Mouse (Mus musculus) intestine, embryonic 16.5 days (tissue): ENCODE measurements around the gene Gm49387. TPM values are rescaled to one million over a fixed set of nuclear protein-coding genes. Genes with fewer than 3 reads are reported as not detected.

Experiments
- ATAC-seq: fragments of 200-750 bp; cut with Nextera tagmentation; 2 replicates; pipeline ENCODE4 v1.8.0; 2017; ENCODE audit warnings: moderate TSS enrichment, moderate library complexity
- H3K27ac ChIP-seq: fragments of 300-500 bp; sonication (generic); 2 replicates; pipeline ENCODE4 v1.5.1; 2014; ENCODE audit warnings: mild to moderate bottlenecking, low read length
- H3K27me3 ChIP-seq: fragments of 300-500 bp; sonication (generic); replicated peaks from 2 replicates; pipeline ENCODE4 v1.6.1; 2014; ENCODE audit warnings: low read length, control low read depth, mixed read lengths; ENCODE audit not compliant: control insufficient read depth, insufficient read depth
- H3K36me3 ChIP-seq: fragments of 300-500 bp; sonication (generic); 2 replicates; pipeline ENCODE4 v1.6.1; 2014; ENCODE audit warnings: low read length, control low read depth; ENCODE audit not compliant: control insufficient read depth, insufficient read depth
- H3K4me1 ChIP-seq: fragments of 300-500 bp; sonication (generic); 2 replicates; pipeline ENCODE4 v1.6.1; 2014; ENCODE audit warnings: low read length, control low read depth, mixed read lengths; ENCODE audit not compliant: control insufficient read depth, insufficient read depth
- H3K4me2 ChIP-seq: fragments of 300-500 bp; sonication (generic); 2 replicates; pipeline ENCODE4 v1.6.1; 2014; ENCODE audit warnings: low read depth, low read length, control low read depth
- H3K4me3 ChIP-seq: fragments of 300-500 bp; sonication (generic); 2 replicates; pipeline ENCODE4 v1.5.1; 2014; ENCODE audit warnings: mild to moderate bottlenecking, low read length
- H3K9ac ChIP-seq: fragments of 300-500 bp; sonication (generic); 2 replicates; pipeline ENCODE4 v1.6.1; 2014; ENCODE audit warnings: low read depth, low read length
- H3K9me3 ChIP-seq: fragments of 300-500 bp; sonication (generic); 2 replicates; pipeline ENCODE4 v1.6.1; 2016; ENCODE audit warnings: low read length, control low read depth; ENCODE audit not compliant: control insufficient read depth
- WGBS: fragments of 180-500 bp; shearing (Covaris S2); extraction: QIAGEN DNeasy Blood & Tissue Kit; methylation state at CpG from one replicate; pipeline ENCODE4 v1.1.7; 2014; 5-methylcytosine and 5-hydroxymethylcytosine counted together
- polyA plus RNA-seq: library from polyadenylated mRNA; unstranded; fragments of >200 nt; fragmentation: Nextera tagmentation; extraction: Ambion mirVana; gene quantifications from 2 replicates; pipeline ENCODE4 v1.2.1, GENCODE M21; 2015

The Gm49387 gene
- polyA plus RNA-seq, 1 experiment from 2014 or later = 4.3 TPM

DNA sequence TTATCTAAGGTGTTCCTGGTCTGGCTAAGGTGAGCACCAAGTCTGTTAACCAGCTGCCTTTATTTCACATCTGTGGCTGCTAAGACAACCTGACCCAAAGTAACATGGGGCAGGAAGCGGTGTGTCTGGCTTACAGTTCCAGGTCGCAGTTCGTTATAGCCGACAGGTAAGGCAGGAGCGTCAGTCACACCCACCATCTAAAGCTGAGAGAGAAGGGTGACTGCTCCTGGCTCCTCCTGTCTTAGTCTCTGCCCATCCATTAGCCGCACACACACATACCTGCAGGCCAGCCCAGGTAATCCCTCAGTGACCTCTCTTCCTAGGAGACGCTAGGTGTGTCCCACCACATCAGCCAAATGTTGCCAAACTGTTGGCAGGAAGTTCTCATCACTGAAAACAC is 15.7 kb upstream of the Gm49387 start:
- H3K27ac ChIP-seq = no peak overlapping the region
- H3K27me3 ChIP-seq = no peaks in the 10 kb centered on the region
- H3K4me1 ChIP-seq = peaks cover 24% of the 10 kb centered on the region
- no peak for ATAC-seq
- WGBS = 74% methylated on average over 7 of the region's 7 CpGs
- H3K36me3 ChIP-seq = no peaks in the 10 kb centered on the region
- H3K4me3 ChIP-seq = no peak overlapping the region
- no peaks in the 10 kb centered on the region for H3K9me3 ChIP-seq
- no peak overlapping the region for H3K9ac ChIP-seq
- H3K4me2 ChIP-seq = no peak overlapping the region

DNA sequence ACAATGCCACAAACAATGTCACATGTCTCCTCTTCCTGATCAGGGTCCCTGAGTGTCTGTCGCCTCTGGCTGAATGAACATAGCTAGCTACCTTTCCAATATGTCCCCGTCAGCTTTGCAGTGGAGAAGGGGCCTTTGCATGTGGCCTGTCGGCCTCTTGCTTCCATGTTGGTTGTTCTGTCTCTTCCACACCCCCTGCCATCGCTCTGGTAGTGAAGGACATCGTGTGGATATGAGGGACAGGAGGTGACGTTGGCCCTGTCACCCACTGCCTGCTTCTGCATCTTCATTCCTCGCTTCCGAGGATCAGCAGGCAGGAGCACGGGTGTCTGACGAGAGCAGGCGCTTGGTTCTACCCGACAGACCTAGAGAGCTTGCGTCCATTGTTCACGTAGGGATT is 14.7 kb upstream of the Gm49387 start:
- Histone ChIP-seq H3K4me1 (peaks cover 19% of the 10 kb centered on the region), H3K36me3 (no peaks in the 10 kb centered on the region), H3K4me3 (no peak overlapping the region), H3K9ac (no peak overlapping the region), H3K27me3 (no peaks in the 10 kb centered on the region), H3K27ac (no peak overlapping the region), H3K4me2 (no peak overlapping the region), H3K9me3 (no peaks in the 10 kb centered on the region)
- no peak for ATAC-seq
- 84% methylated on average over 14 of the region's 14 CpGs for WGBS

DNA sequence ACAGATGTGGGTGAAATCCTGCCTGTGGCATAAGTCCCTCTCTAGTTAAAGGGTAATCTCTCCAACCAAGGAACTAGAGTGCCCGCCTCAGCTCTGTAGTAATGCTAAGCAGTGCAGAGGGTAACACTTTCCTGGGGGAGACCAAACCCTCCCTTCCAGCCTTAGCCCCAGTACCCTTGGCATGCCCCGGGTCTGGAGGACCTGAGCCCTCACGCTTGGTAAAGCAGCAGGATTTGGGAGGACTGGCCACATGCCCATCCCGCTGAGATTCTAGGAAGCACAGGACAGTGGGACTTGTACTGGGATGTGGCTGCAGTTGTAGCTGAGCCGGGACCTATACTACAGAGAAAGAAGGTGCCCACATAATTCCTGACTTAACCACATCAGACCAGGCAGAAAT is 14.1 kb upstream of the Gm49387 start:
- no peak for ATAC-seq
- 86% methylated on average over 5 of the region's 5 CpGs for WGBS
- no peaks in the 10 kb centered on the region for H3K9me3 ChIP-seq

DNA sequence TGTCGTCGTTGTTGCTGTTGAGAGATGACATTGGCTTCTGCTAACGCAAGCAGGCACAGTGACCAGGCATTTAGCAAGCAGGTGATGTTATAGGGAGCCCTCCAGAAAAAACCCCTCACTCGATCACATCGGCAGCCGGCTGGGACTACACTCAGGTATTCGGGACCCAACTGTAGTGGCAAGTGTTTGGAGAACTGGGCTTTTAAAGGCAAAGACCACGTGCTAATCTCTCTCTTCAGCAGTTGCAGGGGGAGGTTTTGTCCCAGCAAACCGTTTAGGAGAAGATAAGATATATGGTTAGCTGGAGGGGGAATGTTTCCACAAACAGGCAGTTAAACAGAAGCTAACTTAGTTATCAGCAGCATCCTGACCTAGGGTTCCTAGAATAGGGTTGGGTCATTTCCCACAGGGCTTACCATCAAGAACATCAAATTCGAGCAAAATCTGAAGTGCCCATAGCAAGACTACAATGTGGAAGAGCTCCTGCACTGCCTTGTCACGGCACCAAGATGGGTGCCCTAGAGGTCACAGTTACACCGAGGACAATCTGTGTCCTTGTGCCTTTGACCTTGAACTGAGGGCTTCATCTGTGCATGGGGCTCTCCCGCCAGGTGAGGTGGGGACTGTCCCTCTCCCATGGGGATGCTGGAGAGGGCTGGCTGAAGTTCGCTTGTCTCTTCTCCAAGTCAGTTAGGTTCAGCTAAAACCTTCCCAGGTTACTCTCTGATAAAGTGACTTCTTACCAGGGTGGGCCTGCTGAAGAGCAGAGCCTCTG is 12.6 kb upstream of the Gm49387 start:
- no peak overlapping the region for H3K9ac ChIP-seq
- H3K4me3 ChIP-seq = no peak overlapping the region
- H3K4me1 ChIP-seq = peaks cover 8% of the 10 kb centered on the region; the same call in 1 of the 2 replicates
- H3K9me3 ChIP-seq = no peaks in the 10 kb centered on the region
- no peak overlapping the region for H3K4me2 ChIP-seq
- no peak for ATAC-seq
- no peak overlapping the region for H3K27ac ChIP-seq
- 75% methylated on average over 14 of the region's 14 CpGs for WGBS
- H3K27me3 ChIP-seq = no peaks in the 10 kb centered on the region
- H3K36me3 ChIP-seq = no peaks in the 10 kb centered on the region

More for the DNA sequence above, 14.1 kb upstream of the Gm49387 start:
- Histone ChIP-seq H3K27me3 (no peaks in the 10 kb centered on the region), H3K9ac (no peak overlapping the region), H3K27ac (no peak overlapping the region), H3K4me3 (no peak overlapping the region), H3K4me1 (peaks cover 13% of the 10 kb centered on the region), H3K4me2 (no peak overlapping the region), H3K36me3 (no peaks in the 10 kb centered on the region)

DNA sequence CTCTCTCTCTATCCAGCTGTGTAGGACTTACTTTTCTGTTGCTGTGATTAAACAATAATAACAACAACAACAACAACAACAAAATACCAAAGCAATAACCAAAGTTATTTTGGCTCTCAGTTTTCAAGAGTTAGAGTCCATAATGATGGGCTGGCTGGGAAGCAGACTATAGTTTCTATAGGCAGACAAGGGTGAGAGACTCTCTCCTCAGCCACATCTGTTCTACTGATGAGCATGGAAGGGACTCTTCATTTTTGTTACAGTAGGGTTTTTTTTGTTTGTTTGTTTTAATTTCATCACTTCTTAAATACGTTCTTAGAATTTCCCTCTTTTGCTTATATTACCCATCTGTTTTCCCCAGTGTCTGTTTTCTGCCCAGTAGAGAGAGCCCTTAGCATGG is 11.9 kb upstream of the Gm49387 start:
- peaks cover 8% of the 10 kb centered on the region; the same call in 1 of the 2 replicates for H3K4me1 ChIP-seq
- H3K9me3 ChIP-seq = no peaks in the 10 kb centered on the region
- WGBS = 76% methylated on average over 1 of the region's 1 CpGs
- H3K4me3 ChIP-seq = no peak overlapping the region
- no peak overlapping the region for H3K9ac ChIP-seq
- no peaks in the 10 kb centered on the region for H3K27me3 ChIP-seq
- no peak for ATAC-seq
- H3K4me2 ChIP-seq = no peak overlapping the region
- no peak overlapping the region for H3K27ac ChIP-seq
- H3K36me3 ChIP-seq = no peaks in the 10 kb centered on the region

DNA sequence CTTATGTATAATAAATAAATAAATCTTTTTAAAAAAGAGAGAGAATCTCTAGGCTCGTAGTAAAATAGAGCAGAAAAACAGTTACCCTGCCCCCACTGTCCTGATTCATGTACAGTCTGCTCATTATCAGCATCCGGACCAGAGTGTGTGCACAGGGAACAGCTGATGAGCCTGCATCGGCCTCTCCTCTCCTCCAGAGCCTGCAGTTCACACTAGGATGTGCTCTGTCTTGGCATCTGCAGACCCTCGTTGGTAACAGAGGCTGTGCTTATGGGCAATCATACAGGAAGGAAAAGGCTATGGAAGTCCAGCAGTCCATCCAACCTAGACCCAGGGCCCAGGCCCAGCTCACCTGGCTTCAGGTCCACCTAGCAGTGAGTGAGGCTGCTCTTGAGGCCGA is 11.4 kb upstream of the Gm49387 start:
- Histone ChIP-seq H3K36me3 (no peaks in the 10 kb centered on the region), H3K9ac (no peak overlapping the region), H3K27me3 (no peaks in the 10 kb centered on the region), H3K4me2 (no peak overlapping the region), H3K9me3 (no peaks in the 10 kb centered on the region), H3K4me3 (no peak overlapping the region), H3K27ac (no peak overlapping the region), H3K4me1 (peaks cover 3% of the 10 kb centered on the region; the same call in 1 of the 2 replicates)
- ATAC-seq = peak; percentile 27; the same call in 1 of the 2 replicates
- WGBS = 61% methylated on average over 5 of the region's 5 CpGs

DNA sequence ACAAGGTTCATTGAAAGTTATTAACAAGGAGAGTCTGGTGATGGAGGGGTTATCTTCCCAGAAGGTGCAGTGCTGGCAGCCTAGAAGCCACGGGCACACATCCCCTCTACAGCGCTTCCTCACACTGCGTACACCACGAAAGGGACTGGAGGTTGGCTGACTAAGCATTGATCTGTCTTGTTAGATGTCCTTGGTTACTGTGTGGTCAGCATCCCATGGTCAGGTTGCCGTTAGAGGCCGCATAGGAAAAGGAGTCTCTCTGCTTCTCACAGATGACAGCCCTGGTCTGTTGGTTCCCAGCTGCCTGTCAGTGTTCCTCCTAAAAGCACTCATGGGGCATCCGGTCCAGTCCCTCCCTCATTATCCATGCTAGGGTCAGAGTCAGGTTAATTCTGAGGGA is 10.5 kb upstream of the Gm49387 start:
- Histone ChIP-seq H3K4me2 (no peak overlapping the region), H3K9me3 (no peaks in the 10 kb centered on the region), H3K27me3 (no peaks in the 10 kb centered on the region), H3K9ac (no peak overlapping the region), H3K4me3 (no peak overlapping the region), H3K36me3 (no peaks in the 10 kb centered on the region), H3K4me1 (peaks cover 3% of the 10 kb centered on the region; the same call in 1 of the 2 replicates), H3K27ac (no peak overlapping the region)
- no peak for ATAC-seq
- 77% methylated on average over 7 of the region's 7 CpGs for WGBS

DNA sequence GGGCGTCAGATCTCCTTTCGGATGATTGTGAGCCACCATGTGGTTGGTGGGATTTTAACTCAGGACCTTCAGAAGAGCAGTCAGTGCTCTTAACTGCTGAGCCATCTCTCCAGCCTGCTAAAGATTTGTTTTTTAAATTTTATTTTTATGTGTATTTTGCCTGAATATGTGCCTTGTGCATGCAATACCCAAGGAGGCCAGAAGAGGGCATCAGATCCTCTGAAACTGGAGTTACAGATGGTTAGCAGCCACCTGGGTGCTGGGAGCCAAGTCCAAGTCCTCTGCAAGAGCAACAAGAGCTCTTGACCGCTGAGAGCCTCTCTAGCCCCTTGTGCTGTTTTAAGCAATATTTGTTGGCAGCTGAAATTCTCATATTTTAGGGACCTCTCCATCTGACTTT is 9.7 kb upstream of the Gm49387 start:
- Histone ChIP-seq H3K27me3 (no peaks in the 10 kb centered on the region), H3K9ac (no peak overlapping the region), H3K36me3 (no peaks in the 10 kb centered on the region), H3K9me3 (no peaks in the 10 kb centered on the region), H3K27ac (no peak overlapping the region), H3K4me2 (no peak overlapping the region), H3K4me3 (no peak overlapping the region), H3K4me1 (peaks cover 3% of the 10 kb centered on the region; the same call in 1 of the 2 replicates)
- WGBS = 97% methylated on average over 3 of the region's 3 CpGs
- no peak for ATAC-seq

DNA sequence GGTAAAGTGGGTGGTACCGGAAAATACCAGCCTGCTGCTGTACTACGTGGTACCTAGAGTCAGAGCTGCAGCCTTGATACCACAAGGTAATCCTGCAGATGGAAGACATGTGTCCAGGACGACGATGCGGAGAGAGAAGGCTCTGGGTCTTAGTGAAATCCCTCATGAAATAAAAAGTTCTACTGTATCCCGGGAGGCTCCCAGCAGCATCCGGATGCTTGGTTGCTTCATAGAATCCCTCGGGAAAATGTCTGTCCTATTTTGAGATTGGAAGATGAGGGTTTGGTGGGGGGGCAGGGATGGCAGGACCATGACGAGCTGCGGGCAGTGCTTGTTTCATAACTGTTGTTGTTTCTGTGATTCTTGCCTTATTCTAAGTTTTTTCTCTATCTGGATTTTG is 7.3 kb upstream of the Gm49387 start:
- Histone ChIP-seq H3K4me3 (no peak overlapping the region), H3K36me3 (no peaks in the 10 kb centered on the region), H3K9ac (no peak overlapping the region), H3K27me3 (no peaks in the 10 kb centered on the region), H3K4me1 (peaks cover 3% of the 10 kb centered on the region; the same call in 1 of the 2 replicates), H3K27ac (no peak overlapping the region), H3K4me2 (no peak overlapping the region), H3K9me3 (no peaks in the 10 kb centered on the region)
- 84% methylated on average over 10 of the region's 10 CpGs for WGBS
- no peak for ATAC-seq

DNA sequence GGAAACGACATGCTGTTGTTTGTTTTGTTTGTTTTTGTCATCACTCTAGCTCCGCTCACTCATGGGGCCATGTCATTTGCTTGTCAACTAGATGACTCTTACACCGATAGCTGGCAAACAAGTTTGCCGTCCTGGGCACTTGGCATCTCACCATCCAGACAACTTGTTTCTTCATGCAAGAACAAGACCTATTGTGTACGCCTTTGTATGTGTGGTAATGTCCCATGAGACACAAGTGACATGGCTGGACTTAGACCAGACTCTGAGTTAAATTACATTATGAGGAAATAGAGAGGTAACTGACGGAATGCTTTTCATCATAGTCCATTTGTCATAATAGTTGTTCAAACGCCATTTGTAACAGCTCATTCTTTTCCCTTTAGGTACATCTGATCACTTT is 5.2 kb upstream of the Gm49387 start:
- Histone ChIP-seq H3K9me3 (no peaks in the 10 kb centered on the region), H3K4me1 (peaks cover 7% of the 10 kb centered on the region; the same call in 1 of the 2 replicates), H3K4me3 (no peak overlapping the region), H3K4me2 (no peak overlapping the region), H3K36me3 (no peaks in the 10 kb centered on the region), H3K27ac (no peak overlapping the region), H3K9ac (no peak overlapping the region), H3K27me3 (no peaks in the 10 kb centered on the region)
- 88% methylated on average over 7 of the region's 7 CpGs for WGBS
- ATAC-seq = no peak
